Mouse (Mus musculus): ENCODE measurements around the gene Ranbp6. TPM values are rescaled to one million over a fixed set of nuclear protein-coding genes. Genes with fewer than 3 reads are reported as not detected.

The Ranbp6 gene
- 10 to 100 TPM; 11.8 to 15.0 TPM for total RNA-seq (2021)

DNA sequence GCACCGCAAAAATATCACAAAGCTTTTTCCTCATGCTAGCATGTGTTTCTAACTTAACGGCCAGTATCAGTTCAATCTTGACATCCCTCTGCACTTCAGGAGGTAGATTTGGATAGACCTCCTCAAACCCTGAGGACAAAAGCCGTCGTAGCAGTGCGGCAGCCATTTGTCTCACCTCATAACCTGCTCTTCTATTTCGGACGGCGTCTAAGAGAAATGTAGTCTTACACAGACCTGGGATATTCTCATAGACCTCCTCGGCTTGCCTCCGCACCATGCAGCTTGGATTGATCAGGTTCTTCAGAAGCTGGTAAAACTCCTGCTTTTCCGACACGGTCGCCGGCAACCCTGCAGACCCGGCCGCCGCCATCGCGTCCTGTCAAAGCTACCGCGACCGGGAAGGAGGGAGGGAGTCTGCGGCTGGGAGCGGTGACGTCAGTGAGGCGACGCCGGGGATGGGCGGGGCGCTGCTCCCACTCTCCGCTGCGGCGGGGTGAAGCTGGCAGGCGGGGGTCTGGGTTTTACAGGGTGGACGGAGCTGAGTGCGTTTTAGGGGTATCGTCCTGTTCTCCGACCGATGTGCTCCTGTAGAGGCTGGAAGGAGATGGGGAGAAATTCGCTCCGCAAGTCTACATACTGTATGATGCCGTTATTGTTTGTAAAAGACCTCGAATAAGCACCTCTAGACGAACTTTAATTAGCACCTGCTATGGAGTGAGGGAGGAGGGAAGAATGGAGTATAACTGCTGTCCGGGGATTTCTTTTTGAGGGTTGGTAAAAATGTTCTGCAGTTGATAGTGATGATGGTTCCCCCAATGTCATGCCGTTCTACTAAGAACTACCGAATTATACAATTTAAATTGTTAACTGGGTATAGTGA lies at the start of gene Ranbp6:
Gene Ranbp6 (minus strand): TSS at position 394 of the 880 bp plus-strand sequence.
- intact Hi-C loops (cut with DNase I): loop anchor here (5.0 kb wide), 1 partner anchor 219 kb away; the partner anchor contains the start of gene Uhrf2

DNA sequence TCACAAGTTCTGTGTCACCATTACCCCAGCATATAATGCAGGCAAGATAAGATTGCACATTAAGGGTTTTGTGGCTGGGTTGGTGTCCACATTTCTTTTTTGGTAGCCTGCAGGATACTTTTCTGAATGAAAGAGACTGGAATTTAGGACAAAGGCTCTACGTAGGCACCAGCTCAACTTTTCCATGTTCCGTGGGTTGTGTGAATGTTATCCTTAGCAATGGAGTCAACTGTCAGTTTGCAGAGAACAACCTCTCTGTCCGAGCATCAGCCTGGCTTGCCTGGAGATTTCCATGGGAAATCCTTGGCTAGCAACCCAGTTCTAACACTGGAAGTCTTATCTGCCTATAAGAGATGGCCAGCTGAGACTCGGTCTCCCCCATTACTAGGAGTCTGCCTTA lies 48.0 kb upstream of the Ranbp6 start:
- DNase-seq (ENCODE audit: low spot score): no peak
- intact Hi-C loops (cut with DNase I): no loop called here

More for the DNA sequence above, at the start of gene Ranbp6:
- DNase-seq (ENCODE audit: low spot score): peak; percentile 82

DNA sequence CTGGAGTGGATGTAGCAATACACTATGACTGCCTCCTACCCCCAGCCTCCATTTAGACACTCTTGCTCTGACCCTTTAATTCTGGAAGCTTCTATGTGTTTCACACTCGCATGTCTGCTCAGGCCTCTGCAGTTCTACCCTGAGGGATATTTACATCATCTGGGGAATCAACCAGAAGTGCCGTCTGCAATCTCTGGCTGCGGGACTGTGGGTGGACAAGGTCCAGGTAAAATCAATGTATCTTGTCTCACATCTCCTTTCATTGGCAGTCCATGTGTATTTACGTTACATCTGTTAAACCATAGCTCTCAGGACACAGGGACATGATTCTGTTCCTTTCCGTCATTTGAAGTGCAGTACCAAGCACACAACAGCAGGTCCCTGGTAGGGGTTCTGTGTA lies 44.5 kb upstream of the Ranbp6 start:
- DNase-seq (ENCODE audit: low spot score): no peak
- intact Hi-C loops (cut with DNase I): no loop called here

DNA sequence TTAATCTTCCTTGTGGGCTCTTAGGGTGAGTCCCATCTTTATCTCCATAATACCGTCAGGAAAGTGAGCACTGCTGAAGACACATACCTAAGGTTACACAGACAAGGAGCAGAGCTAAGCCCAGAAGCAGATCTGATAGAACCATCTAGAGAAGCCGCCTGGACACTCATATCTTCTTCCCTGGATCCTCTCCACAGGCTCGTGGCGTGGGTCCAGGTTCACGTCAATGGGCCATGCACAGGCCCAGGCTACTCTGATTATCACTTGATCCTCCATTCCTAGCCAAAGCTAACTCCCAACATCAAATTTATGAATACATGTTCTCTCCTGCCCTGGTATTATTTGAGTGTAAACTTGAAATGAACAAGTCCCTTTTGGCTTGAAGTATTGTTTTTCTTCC lies 40.9 kb upstream of the Ranbp6 start:
- no peak for DNase-seq (ENCODE audit: low spot score)
- intact Hi-C loops (cut with DNase I): no loop called here

DNA sequence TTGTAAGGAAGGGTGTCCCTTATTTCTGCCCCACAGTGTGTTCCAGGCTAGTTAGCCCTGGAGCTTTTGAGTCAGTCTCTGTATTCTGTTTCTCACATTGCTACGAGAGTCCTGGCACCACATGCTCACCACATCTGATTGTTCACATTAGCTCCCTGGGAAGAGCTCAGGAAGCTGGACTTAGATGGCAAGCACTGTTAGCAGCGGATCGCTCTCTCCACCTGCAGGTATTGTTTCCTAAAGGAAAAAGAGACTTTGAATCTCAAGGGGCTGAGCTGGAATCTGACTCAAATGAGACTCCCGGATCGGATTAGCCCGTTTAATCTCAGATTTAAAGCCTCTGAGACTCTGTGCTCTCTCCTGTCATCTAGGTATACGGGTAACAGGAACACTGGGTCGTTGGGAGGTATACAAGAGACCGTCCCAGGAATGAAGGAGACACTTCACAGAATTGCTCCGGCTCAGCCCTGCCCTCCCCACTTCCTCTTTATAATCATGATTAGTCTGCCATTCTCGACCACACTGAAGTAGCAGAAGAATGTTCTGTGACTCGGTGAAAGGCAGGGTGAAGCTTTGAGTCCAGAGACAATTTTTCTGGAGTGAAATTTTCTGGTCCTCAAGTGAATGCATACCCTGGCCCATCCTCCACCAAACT lies 38.4 kb upstream of the Ranbp6 start:
- intact Hi-C loops (cut with DNase I): no loop called here
- DNase-seq (ENCODE audit: low spot score): no peak

DNA sequence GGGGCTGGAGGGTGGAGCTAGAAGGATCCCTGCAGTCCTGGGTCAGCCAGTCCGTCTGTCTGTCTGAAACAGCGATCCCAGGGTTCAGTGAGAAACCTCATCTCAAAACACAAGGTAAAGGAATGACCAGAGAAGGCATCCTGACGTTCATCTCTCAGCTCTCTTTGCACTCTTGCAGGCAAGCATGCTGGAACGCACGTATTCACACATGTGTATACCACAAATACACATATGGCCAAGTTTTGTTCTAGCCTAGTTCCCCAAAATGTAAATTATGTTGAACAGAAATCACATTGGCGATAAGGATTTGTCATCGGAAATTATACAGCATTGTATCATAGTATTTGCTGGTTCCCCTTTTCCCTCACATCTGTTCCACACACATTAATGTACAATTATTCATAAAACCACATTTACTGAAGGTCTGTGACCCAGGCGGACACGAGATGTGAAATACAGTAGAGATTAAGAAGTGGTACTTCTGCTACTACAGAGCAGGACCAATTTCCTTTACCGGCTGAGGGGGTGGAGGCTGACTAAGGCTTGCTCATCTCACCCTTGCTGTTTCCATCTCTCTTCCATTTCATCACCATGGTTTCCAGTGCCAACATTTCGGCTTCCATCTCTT lies 37.3 kb upstream of the Ranbp6 start:
- DNase-seq (ENCODE audit: low spot score): no peak
- intact Hi-C loops (cut with DNase I): no loop called here

DNA sequence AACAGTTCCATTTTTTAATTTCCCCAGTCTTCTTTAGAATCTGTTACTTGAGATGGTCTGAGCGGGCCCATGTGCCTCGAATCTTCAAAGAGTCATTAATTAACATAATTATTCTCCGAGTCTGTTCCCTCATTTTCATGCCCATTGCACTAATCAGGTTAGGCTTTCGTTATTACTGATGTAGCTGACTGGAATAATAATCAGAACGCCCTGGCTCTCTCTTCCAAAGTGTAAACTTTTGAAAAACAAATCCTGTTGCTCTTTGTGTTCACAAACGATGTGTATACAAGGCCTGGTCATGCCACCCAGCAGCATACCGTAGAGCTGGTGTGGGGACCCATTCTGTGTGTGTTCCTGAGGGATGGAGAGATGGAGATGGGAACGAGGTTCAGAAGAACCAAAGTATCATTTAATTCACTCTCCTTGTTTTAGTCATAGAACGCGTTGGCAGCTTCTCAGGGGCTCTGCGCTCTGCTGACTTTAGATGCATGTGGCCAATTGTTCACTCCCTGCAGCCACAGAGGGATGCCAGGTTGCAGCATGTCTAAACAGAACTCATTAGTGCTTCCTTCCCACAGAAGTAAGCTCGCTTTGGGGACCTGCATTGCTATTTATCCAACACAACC lies 31.4 kb upstream of the Ranbp6 start:
- intact Hi-C loops (cut with DNase I): no loop called here
- DNase-seq (ENCODE audit: low spot score): no peak

DNA sequence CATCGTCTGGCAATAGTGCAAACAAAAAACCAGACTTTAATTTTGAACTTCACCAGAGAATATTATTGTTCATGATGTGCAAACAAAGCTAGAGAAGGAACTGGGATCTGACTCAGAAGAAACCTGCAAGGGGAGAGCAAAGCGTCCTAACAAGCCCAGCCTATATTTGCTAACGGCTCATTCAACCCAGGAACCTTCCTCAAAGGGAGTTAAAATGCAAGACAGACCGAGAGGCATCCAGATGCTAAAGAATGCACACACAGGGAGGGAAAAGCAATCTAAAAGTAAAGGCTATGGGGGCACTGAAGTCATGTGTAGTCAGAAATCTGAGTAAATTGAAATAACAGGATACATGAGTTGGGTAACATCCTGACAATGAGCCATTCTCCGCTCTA lies 30.9 kb upstream of the Ranbp6 start:
- intact Hi-C loops (cut with DNase I): no loop called here
- DNase-seq (ENCODE audit: low spot score): no peak

DNA sequence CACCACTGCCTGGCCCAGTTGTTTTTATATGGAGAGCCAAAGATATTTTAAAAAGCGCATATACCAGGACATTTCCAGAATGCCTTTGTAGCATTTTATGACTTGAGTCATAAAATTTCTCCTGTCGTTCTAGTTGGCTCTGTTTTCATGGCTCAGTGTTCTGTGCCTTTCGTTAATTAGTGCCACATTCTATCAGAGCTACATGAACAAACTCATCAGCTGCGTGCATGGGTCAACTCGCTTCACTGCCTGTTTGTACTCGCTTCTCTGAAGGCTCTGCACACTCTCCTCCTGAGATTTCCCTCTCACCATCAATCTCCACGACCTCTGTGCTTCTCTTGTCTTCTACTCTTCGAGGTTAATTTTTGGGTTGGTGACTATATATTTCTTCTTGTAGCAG lies 30.2 kb upstream of the Ranbp6 start:
- intact Hi-C loops (cut with DNase I): no loop called here
- DNase-seq (ENCODE audit: low spot score): no peak

DNA sequence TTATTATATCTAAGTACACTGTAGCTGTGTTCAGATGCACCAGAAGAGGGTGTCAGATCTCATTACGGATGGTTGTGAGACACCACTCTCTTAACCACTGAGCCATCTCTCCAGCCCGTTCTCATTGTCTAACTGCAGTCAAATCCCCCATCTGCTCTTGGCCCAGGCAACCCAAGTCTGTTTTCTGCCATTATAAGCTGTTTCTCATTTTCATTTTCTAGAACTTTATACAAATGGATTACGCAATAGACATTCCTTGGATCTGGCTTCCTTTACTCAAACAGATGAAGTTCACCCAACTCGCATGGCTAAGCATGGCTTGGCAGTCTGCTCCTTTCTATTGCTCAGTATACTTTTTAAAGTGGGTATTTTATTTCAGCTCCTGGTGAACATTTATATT lies 27.9 kb upstream of the Ranbp6 start:
- intact Hi-C loops (cut with DNase I): no loop called here
- peak; percentile 8 for DNase-seq (ENCODE audit: low spot score)

DNA sequence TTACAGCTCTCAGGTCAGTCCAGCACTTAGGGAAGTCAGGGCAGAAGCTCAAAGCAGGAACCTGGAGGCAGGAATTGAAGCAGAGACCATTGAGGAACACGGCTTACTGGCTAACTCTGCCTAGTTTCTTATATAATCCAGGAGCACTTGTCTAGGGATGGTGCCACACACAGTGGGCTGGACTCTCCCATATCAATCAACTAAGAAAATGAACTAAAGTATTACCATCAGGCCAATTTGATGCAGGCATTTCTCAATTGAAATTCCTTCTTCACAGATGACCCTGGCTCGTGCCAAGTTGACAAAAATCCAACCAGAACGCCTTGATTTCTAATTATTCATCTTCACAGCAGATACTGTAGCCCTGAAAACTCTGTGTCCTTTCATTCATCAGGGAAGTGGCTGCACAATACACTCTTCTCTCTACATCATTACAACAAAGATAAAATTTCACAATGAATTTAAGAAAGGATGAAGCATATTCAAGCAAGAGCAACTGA lies 25.9 kb upstream of the Ranbp6 start:
- intact Hi-C loops (cut with DNase I): no loop called here
- no peak for DNase-seq (ENCODE audit: low spot score)

DNA sequence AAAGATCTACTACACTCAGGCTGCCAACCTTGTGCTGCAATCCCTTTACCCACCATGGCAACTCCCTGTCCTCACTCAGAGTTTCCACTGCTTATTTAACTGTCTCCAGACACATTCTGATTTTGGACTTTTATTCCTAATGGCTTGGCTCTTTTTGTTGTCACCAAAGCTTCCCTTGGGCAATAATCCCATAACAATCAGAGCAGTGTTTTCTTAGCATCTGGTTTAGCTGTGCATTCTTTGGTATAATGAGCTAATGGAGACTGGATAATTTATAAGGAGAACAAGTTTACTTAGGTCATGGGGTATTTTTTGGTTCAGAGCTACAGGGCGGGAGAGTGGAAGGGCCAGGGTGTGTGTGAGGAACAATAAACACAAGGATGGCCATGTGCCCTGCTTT lies 25.4 kb upstream of the Ranbp6 start:
- no peak for DNase-seq (ENCODE audit: low spot score)

DNA sequence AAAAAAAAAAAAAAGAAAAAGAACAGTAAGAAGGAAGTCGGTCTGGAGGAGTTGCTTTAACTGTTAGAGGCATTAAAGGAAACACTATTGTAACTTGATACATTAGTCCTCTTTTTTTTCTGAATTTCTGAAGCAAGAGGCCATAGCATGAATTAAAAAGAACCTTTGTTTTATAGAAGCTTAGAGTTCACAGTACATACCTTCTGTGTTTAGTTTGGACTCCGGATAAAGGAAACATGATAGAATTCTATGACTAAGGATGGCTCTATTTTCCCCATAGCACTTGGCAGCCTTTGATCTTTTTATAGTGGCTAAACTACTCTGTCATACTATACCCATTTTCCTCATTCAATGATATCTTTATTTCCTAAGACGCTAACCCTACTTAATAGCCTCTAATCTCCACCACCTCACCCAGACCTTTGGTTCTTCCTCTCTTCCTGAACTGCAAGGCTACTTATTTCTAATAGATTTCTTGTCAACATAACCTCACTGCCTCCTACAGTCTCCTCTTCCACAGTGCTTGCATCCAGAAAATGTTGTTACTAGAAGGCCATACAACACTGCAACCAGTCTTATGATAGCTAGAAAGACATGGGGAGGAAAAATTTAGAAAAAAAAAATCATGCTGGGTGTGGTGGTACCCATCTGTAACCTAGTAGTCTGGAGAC lies 22.7 kb upstream of the Ranbp6 start:
- DNase-seq (ENCODE audit: low spot score): no peak
- intact Hi-C loops (cut with DNase I): no loop called here

More for the DNA sequence above, 25.4 kb upstream of the Ranbp6 start:
- intact Hi-C loops (cut with DNase I): no loop called here

DNA sequence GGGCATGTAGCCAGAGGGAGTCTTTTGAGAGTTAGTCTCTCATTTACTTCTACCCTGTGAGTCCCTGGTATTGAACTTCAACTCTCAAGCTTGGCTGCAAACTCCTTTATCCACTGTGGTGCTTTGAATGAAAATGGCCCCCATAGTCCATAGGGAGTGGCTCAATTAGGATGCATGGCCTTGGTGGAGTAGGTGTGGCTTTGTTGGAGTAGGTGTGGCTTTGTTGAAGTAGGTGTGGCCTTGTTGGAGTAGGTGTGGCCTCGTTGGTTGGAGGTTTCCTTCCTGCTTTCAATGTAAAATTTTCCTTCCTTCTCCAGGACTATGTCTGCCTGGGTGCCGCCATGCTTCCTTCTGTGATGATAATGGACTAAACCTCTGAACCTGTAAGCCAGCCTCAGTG lies 18.1 kb upstream of the Ranbp6 start:
- no peak for DNase-seq (ENCODE audit: low spot score)
- intact Hi-C loops (cut with DNase I): no loop called here

DNA sequence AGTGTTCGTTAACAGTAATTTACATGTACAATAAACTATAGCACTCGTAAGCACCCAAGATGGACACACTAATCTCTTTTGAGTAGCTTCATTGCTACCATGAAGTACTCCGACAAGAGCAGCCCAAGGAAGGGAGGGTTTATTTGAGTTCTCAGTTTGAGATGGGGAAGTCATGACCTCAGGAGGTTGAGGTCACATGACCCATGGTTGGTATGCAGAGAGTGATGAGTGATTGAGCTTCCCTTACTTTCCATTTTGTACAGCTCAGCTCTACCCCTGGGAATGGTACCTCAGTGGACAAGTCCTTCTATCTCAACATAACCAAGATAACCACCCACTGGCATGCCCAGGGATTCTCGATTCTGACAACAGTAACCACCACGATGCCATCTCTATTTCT lies 15.8 kb upstream of the Ranbp6 start:
- intact Hi-C loops (cut with DNase I): no loop called here
- DNase-seq (ENCODE audit: low spot score): no peak

DNA sequence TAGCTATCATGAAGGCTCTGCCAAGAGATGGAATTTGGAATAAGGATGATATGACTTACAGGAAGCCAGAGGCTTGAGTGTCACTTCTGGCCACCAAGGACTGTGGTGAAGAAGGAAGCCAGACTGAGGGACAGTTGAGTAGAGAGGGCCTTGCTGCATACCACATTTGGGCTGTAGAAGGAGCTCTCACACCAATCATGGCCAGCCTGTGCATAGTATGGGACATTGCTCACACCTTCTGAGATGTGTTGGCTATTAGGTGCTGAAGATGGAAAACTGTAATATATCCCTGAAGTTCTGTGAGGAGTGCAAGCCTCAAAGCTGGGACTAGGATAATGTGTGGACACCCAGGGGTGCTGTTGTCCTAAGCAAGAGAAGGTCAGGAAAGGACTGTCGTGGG lies 13.9 kb upstream of the Ranbp6 start:
- intact Hi-C loops (cut with DNase I): no loop called here
- DNase-seq (ENCODE audit: low spot score): no peak

DNA sequence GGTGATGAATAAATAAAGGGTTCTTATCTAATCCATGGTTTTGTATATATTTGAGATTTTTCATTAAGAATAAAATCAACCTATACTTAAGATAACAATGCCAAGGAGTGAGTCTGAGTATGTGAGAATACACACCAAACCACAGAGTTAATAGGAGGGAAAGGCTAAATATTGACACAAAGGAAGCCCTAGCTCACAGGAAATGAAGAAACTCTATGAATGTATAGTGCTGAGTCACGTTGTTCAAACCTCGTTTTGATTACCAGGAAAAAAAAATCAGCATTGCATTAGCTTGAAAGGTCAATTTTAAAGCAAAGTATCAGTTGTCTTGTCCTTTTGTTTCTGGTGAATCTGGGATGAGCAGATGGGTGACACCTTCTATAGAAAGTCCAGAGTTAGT lies 12.2 kb upstream of the Ranbp6 start:
- intact Hi-C loops (cut with DNase I): loop anchor here (2.0 kb wide), 2 partner anchors 304 to 380 kb away; no protein-coding TSS in a partner anchor
- no peak for DNase-seq (ENCODE audit: low spot score)

DNA sequence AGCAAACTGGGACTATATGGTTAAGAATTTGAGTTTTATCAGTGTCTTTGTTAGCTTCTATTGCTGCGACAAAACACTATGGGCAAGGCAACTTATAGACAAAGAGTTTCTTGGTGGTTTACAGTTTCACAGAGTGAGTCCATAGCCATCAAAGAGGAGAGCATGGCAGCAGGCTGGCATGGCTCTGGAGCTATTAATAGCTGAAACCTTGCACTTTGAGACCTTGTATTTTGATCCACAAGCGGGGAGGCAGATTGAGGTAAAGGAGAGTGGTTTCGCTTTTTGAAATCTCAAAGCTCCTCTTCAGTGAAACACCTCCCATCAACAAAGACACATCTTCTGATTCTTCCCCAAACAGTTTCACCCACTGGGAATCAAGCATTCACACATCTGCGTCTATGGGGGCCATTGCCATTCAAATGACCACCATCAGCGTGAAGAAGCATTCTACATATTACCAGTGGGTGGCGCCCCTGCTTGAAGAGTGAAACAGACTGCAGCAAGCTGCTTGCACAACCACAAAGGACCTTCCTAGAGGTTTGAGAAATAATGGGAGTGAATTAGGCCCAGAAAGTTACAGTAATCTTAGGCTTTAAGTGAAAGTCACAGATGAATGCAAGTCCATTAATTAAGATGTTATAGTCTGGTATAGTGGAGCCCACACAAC lies 11.4 kb upstream of the Ranbp6 start:
- intact Hi-C loops (cut with DNase I): loop anchor here (1.0 to 2.0 kb wide), 3 partner anchors 155 to 381 kb away; no protein-coding TSS in a partner anchor
- DNase-seq (ENCODE audit: low spot score): no peak

DNA sequence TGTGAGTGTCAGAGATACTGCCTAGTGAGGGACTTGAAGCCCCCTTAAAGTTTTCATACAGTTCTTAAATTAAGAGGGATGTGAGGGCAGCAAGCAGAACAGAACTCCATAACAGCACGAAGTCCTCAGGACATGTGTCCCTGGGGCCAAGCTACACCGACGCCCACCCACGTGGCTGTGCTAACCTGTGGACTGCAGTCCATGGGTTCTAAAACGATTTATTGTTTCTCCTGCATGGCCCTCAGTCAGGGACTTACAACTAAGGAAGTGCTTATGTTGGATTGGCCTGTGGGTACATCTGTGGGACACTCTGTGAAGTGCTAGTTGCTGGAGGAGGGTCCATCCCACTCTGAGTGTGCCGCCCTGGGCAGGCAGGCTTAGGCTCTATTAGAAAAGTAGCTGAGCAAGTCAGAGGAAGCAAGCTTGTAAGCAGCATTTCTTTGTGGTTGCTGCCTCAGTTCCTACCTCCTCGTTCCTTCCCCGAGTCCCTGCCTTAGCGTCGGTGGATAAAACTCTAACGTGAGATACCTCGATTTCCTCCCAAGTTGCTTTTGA lies 10.8 kb upstream of the Ranbp6 start:
- no peak for DNase-seq (ENCODE audit: low spot score)
- intact Hi-C loops (cut with DNase I): loop anchor here (1.0 to 2.0 kb wide), 3 partner anchors 156 to 381 kb away; no protein-coding TSS in a partner anchor
